Mouse (Mus musculus) liver, adult 2 months (tissue): ENCODE results near the gene Abhd2.

Source experiments
- CTCF ChIP-seq: fragments of 200-500 bp; IDR thresholded peaks from 2 replicates; pipeline ENCODE4 v1.5.1; 2011; ENCODE audit warnings: low read depth, low read length, control low read depth
- POLR2A ChIP-seq: fragments of 200-500 bp; IDR thresholded peaks from 2 replicates; pipeline ENCODE4 v1.6.1; 2011; ENCODE audit warnings: low read length, control low read depth; ENCODE audit not compliant: insufficient read depth; ENCODE audit errors: extremely low read depth

GRCm38 (mm10) chr7:79272789-79273718 lies at the start of gene Abhd2:
- TF ChIP-seq POLR2A (peak; percentile 68; the same call in 1 of the 2 replicates), CTCF (no peak)
